Mouse (Mus musculus) ES-E14 (cell line): ENCODE measurements around the gene Dedd2.

Experiments used
- HCFC1 ChIP-seq: IDR thresholded peaks from 2 replicates; pipeline ENCODE4 v1.6.1; 2012; ENCODE audit warnings: low read length, inconsistent platforms, borderline replicate concordance; ENCODE audit not compliant: insufficient read depth
- MAFK ChIP-seq: IDR thresholded peaks from 2 replicates; pipeline ENCODE4 v1.6.1; 2014; ENCODE audit warnings: mild to moderate bottlenecking, low read depth, low read length, inconsistent platforms; ENCODE audit not compliant: insufficient read depth

DNA sequence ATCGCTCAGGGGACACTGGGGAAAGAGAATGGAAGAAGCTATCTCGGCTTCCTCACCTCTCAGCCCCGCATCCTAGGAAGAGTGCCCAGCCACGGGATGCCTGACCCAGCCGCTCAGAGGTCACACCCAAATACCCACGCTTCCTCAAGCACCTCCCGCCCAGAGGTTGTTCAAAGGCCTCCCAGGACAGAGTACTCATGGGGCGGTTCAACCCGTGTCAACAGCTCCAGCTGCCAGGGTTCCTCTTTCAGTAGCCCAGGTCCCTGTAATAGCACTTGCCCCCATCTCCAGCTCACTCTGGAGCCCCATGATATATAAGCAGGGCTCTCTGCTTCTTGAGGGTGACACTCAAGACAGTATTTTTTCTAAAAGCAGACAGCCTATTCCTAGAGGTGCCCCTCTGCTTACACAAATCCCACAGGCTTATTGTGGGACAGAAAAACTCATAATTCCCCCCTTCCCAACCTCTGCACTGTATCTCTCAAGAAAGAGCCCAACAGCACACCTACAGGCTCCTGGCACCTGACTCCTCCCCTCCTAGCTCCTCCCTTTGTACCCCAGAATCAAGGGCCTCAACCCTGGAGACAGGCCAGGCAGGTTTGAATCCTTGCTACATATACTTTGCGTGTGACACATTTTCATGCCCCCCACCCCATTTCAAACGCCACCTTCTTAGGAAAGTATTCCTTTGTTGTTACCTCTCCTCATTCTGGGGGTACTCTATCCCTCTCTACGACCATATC is 2.6 kb downstream of the Dedd2 start:
- no peak for TF ChIP-seq HCFC1
- TF ChIP-seq MAFK: no peak
